Mouse (Mus musculus): ENCODE data around the gene Gm4707.
"Not testable (repeated sequence)": the region's sequence is repeated elsewhere in the genome, so short reads cannot be mapped to it uniquely, and the experiment has no call there.

DNA sequence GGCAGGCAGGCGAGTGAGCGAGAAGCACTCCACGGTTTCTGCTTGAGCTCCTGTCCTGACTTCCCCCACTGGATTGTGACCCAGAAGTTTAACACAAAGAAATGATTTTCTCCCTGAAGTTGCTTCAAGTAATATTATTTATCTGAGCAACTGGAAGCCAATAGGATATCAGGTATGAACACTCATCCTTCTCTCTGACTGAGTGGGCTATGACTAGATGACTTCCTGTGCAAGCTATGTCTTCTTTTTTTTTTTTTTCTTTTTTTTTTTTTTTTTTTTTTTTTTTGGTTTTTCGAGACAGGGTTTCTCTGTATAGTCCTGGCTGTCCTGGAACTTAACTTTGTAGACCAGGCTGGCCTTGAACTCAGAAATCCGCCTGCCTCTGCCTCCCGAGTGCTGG is 2.4 kb downstream of the Gm4707 start:
- TF ChIP-seq POLR2A (IDR thresholded peaks at IDR 0.05; ENCODE audit: low read depth, low read length); CTCF (conservative IDR thresholded peaks at IDR 0.05; ENCODE audit: insufficient read depth, insufficient read length, low read depth, low read length): not testable (repeated sequence)
